Mouse (Mus musculus) myocyte (in vitro differentiated cells): ENCODE results near the gene Fam78b. TPM values are rescaled to one million over a fixed set of nuclear protein-coding genes. Genes with fewer than 3 reads are reported as not detected.

Source experiments
- H3K27me3 ChIP-seq: one replicate; pipeline ENCODE4 v1.6.1; 2011; ENCODE audit not compliant: control insufficient read depth, insufficient read depth, insufficient read length
- H3K36me3 ChIP-seq: one replicate; pipeline ENCODE4 v1.6.1; 2011; ENCODE audit not compliant: control insufficient read depth, insufficient read depth
- H3K4me2 ChIP-seq: one replicate; pipeline ENCODE4 v1.6.1; 2011; ENCODE audit warnings: low read depth, control low read depth
- H3K4me3 ChIP-seq: one replicate; pipeline ENCODE4 v1.5.1; 2011; ENCODE audit warnings: mild to moderate bottlenecking, control low read depth, moderate library complexity
- H3K79me2 ChIP-seq: one replicate; pipeline ENCODE4 v1.6.1; 2011; ENCODE audit not compliant: control insufficient read depth, insufficient read depth
- H3ac ChIP-seq: one replicate; pipeline ENCODE4 v1.6.1; 2011; ENCODE audit not compliant: control insufficient read depth, insufficient read length
- CEBPB ChIP-seq: IDR thresholded peaks from 2 replicates; pipeline ENCODE4 v1.6.1; 2011; ENCODE audit warnings: mild to moderate bottlenecking, moderate library complexity; ENCODE audit not compliant: poor library complexity, insufficient read depth, severe bottlenecking
- E2F4 ChIP-seq: IDR thresholded peaks from one replicate; pipeline ENCODE4 v1.6.1; 2011; ENCODE audit warnings: mild to moderate bottlenecking, control low read depth, moderate library complexity; ENCODE audit not compliant: insufficient read depth
- MAX ChIP-seq: IDR thresholded peaks from one replicate; pipeline ENCODE4 v1.6.1; 2011; ENCODE audit warnings: low read depth, mild to moderate bottlenecking, control low read depth
- MYOD1 ChIP-seq, 3 experiments: IDR thresholded peaks; one replicate each; pipeline ENCODE4 v1.6.1; 2011; ENCODE audit warnings: control low read depth in 2 of 3, low read depth in 2 of 3, mild to moderate bottlenecking in 2 of 3, moderate library complexity in 1 of 3; ENCODE audit not compliant: insufficient read length in 2 of 3, control insufficient read depth in 1 of 3
- MYOG ChIP-seq, 3 experiments: IDR thresholded peaks; one replicate each; pipeline ENCODE4 v1.6.1; 2011; ENCODE audit warnings: control low read depth in 2 of 3, low read depth in 2 of 3, mild to moderate bottlenecking in 2 of 3; ENCODE audit not compliant: insufficient read length in 2 of 3, control insufficient read depth in 1 of 3, insufficient read depth in 1 of 3
- POLR2A ChIP-seq: IDR thresholded peaks from one replicate; pipeline ENCODE4 v1.6.1; 2011; ENCODE audit warnings: low read depth, mild to moderate bottlenecking, control low read depth, moderate library complexity; ENCODE audit not compliant: insufficient read length
- POLR2AphosphoS2 ChIP-seq: IDR thresholded peaks from one replicate; pipeline ENCODE4 v1.6.1; 2011; ENCODE audit warnings: low read depth, control low read depth; ENCODE audit not compliant: insufficient read length
- REST ChIP-seq: IDR thresholded peaks from one replicate; pipeline ENCODE4 v1.6.1; 2011; ENCODE audit warnings: mild to moderate bottlenecking, control low read depth, moderate library complexity; ENCODE audit not compliant: insufficient read depth, insufficient read length
- SRF ChIP-seq: IDR thresholded peaks from one replicate; pipeline ENCODE4 v1.6.1; 2011; ENCODE audit warnings: low read depth; ENCODE audit not compliant: control insufficient read depth, insufficient read length
- TCF12 ChIP-seq: IDR thresholded peaks from one replicate; pipeline ENCODE4 v1.6.1; 2011; ENCODE audit warnings: mild to moderate bottlenecking, control low read depth; ENCODE audit not compliant: poor library complexity, insufficient read depth, severe bottlenecking
- TCF3 ChIP-seq: IDR thresholded peaks from one replicate; pipeline ENCODE4 v1.6.1; 2011; ENCODE audit warnings: low read depth, control low read depth; ENCODE audit not compliant: insufficient read length
- USF1 ChIP-seq: IDR thresholded peaks from one replicate; pipeline ENCODE4 v1.6.1; 2011; ENCODE audit warnings: low read depth, mild to moderate bottlenecking, control low read depth, moderate library complexity
- polyA plus RNA-seq: library from polyadenylated mRNA; unstranded; fragments of >200 nt; fragmentation: generic; extraction: Trizol; gene quantifications from one replicate; pipeline ENCODE4 v1.2.1, GENCODE M21; 2012; ENCODE audit warnings: missing spikeins

The Fam78b gene
- polyA plus RNA-seq, 1 experiment = 0.92 TPM

- Histone ChIP-seq H3K36me3 (no peaks in the 10 kb centered on the region), H3K4me3 (no peak overlapping the region), H3ac (no peak overlapping the region), H3K4me2 (no peak overlapping the region), H3K79me2 (no peaks in the 10 kb centered on the region), H3K27me3 (no peaks in the 10 kb centered on the region)
- no peak for TF ChIP-seq REST
- no peak for TF ChIP-seq CEBPB
- TF ChIP-seq TCF12 = no peak
Measured at GRCm38 (mm10) chr1:167023794-167024193, 22.6 kb downstream of the Fam78b start.

- Histone ChIP-seq H3K36me3 (no peaks in the 10 kb centered on the region), H3K4me2 (no peak overlapping the region), H3K4me3 (no peak overlapping the region), H3ac (no peak overlapping the region), H3K79me2 (no peaks in the 10 kb centered on the region), H3K27me3 (no peaks in the 10 kb centered on the region)
- TF ChIP-seq MAX (no peak), USF1 (no peak), MYOG (IDR thresholded peaks at IDR 0.05; ENCODE audit: control insufficient read depth in 1 of 3, insufficient read depth in 1 of 3, insufficient read length in 2 of 3, low read depth in 2 of 3) (no peak), CEBPB (no peak), TCF3 (no peak), E2F4 (no peak), POLR2AphosphoS2 (no peak), REST (no peak), SRF (no peak), TCF12 (no peak), POLR2A (no peak), MYOD1 (IDR thresholded peaks at IDR 0.05; ENCODE audit: control insufficient read depth in 1 of 3, insufficient read length in 2 of 3, low read depth in 2 of 3) (no peak)
Measured at GRCm38 (mm10) chr1:167024961-167025360, 23.7 kb downstream of the Fam78b start.

- no peaks in the 10 kb centered on the region for H3K36me3 ChIP-seq
- H3K4me3 ChIP-seq = no peak overlapping the region
- H3K4me2 ChIP-seq = no peak overlapping the region
- H3K27me3 ChIP-seq = no peaks in the 10 kb centered on the region
- H3ac ChIP-seq = no peak overlapping the region
- H3K79me2 ChIP-seq = no peaks in the 10 kb centered on the region
- TF ChIP-seq MAX = no peak
- TF ChIP-seq REST = no peak
- no peak for TF ChIP-seq SRF
- no peak for TF ChIP-seq CEBPB
Measured at GRCm38 (mm10) chr1:167032046-167032648, 30.9 kb downstream of the Fam78b start.

GRCm38 (mm10) chr1:167034435-167034834 lies 33.2 kb downstream of the Fam78b start:
- Histone ChIP-seq H3ac (no peak overlapping the region), H3K4me3 (no peak overlapping the region), H3K27me3 (no peaks in the 10 kb centered on the region), H3K36me3 (no peaks in the 10 kb centered on the region), H3K4me2 (no peak overlapping the region), H3K79me2 (no peaks in the 10 kb centered on the region)
- no peak for TF ChIP-seq TCF12
- no peak for TF ChIP-seq REST
- TF ChIP-seq SRF = no peak
- no peak for TF ChIP-seq USF1
- no peak for TF ChIP-seq POLR2A

- no peak overlapping the region for H3ac ChIP-seq
- H3K36me3 ChIP-seq = no peaks in the 10 kb centered on the region
- H3K79me2 ChIP-seq = no peaks in the 10 kb centered on the region
- TF ChIP-seq E2F4 (no peak), TCF12 (no peak), TCF3 (no peak), CEBPB (no peak), SRF (no peak), POLR2A (no peak), MYOG (IDR thresholded peaks at IDR 0.05; ENCODE audit: control insufficient read depth in 1 of 3, insufficient read depth in 1 of 3, insufficient read length in 2 of 3, low read depth in 2 of 3) (no peak), REST (no peak), POLR2AphosphoS2 (no peak), MAX (no peak), MYOD1 (IDR thresholded peaks at IDR 0.05; ENCODE audit: control insufficient read depth in 1 of 3, insufficient read length in 2 of 3, low read depth in 2 of 3) (no peak), USF1 (no peak)
- H3K4me3 ChIP-seq = no peak overlapping the region
- H3K4me2 ChIP-seq = no peak overlapping the region
- no peaks in the 10 kb centered on the region for H3K27me3 ChIP-seq
Measured at GRCm38 (mm10) chr1:167042558-167042957, 41.3 kb downstream of the Fam78b start.
